8 mouse cellular contexts compared by ENCODE assay signal in the genomic region with DNA sequence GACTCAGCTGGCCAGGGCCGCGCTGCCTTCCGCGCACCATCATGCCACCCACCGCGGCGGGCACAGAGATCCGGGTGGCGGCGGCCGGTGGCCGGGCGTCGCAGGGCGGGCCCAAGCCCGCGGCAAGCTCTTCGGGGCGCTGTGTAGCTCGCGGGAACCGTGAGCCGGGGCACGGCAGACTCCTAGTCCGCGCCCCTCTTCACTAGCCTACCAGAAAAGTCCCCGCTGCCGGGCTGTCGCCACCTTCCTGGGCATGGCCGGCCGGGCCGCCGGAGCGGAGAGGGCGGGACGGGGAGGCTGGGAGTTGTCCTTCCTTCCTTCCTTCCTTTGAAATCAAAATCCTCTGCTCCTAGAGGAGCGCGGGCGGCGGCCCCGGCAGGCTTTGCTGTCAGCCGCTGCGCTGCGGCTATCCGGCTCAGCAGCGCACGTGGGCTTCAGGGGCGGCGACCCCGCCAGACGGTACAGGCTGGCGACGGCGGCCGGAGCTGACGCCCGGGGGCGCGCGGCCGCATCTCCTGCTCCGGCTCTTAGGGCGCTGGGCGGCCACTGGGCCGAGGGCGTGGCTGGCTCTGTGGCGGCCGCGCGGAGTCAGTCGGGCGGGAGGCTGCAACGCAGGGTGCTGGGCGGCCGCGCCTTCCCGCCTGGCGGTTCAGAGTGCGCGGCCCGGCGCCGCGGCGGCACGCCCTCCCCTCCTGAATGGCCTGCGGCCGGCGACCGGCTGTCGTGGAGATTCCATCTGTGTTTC. TPM values are rescaled to one million over a fixed set of nuclear protein-coding genes. Genes with fewer than 3 reads are reported as not detected.
DNase-seq lines count a peak whose midpoint lies in the region; ATAC-seq and TF ChIP-seq lines count a peak whose summit lies in the region.

No protein-coding gene starts in this region.

- POLR2A ChIA-PET in Patski (lab: Charles Lee) = interaction anchor here (0.6 kb wide), 1 partner anchor 268 kb away, joined by 3 read pairs; no protein-coding TSS in a partner anchor

- CTCF ChIA-PET in Patski (lab: Charles Lee) = interaction anchor here (1.0 kb wide), 1 partner anchor 188 kb away, joined by 3 read pairs; no protein-coding TSS in a partner anchor

- under 1% methylated on average over 61 of the region's 91 CpGs for WGBS in hindbrain, postnatal 0 days
- WGBS in limb, embryonic 10.5 days = under 1% methylated on average over 77 of the region's 91 CpGs
- 1% methylated on average over 58 of the region's 91 CpGs for WGBS in midbrain, embryonic 11.5 days

- in situ Hi-C loops in Patski (cut with MboI; ENCODE audit: low pct_unique_long_range_greater_than_20kb) = loop anchor here (10.0 kb wide), 2 partner anchors 209 to 319 kb away; no protein-coding TSS in a partner anchor

- peak overlapping the region; percentile 83 for H3K9ac ChIP-seq in hindbrain, postnatal 0 days (replicated peaks; ENCODE audit: low read length)
- H3K9ac ChIP-seq in midbrain, embryonic 11.5 days (ENCODE audit: low read length) = peak overlapping the region; percentile 87

- peak overlapping the region; percentile 72 for H3K4me2 ChIP-seq in hindbrain, postnatal 0 days (ENCODE audit: low read depth, low read length)
- H3K4me2 ChIP-seq in midbrain, embryonic 11.5 days = peak overlapping the region; percentile 96

- peak; percentile 81 for ATAC-seq in Patski
- peak; percentile 72 for ATAC-seq in hindbrain, postnatal 0 days
- peak; percentile 80 for ATAC-seq in midbrain, embryonic 11.5 days (ENCODE audit: low FRiP score)

- DNase-seq in Patski (ENCODE audit: low read depth, low spot score) = no peak
- peak; percentile 39 to 54 for DNase-seq in cerebellum, postnatal 4 days (ENCODE audit: low spot score in 2 of 2)
- DNase-seq in gastrocnemius, postnatal 10 days = peak; percentile 75
- peak; percentile 77 for DNase-seq in hindbrain, postnatal 0 days (ENCODE audit: low spot score)
- DNase-seq in limb, embryonic 10.5 days (ENCODE audit: low spot score) = peak; percentile 79
- DNase-seq in midbrain, embryonic 11.5 days (ENCODE audit: low spot score, missing footprints) = peak; percentile 95
- peak; percentile 48 to 54 for DNase-seq in right cerebral cortex, postnatal 36 days (ENCODE audit: low spot score in 2 of 2)
- peak; percentile 77 for DNase-seq in yolk sac, embryonic 10.5 days (ENCODE audit: low spot score)

- peaks cover 29% of the 10 kb centered on the region for H3K4me1 ChIP-seq in hindbrain, postnatal 0 days (ENCODE audit: insufficient read depth, low read length)
- H3K4me1 ChIP-seq in limb, embryonic 10.5 days = peaks cover 65% of the 10 kb centered on the region
- peaks cover 28% of the 10 kb centered on the region for H3K4me1 ChIP-seq in midbrain, embryonic 11.5 days (ENCODE audit: control insufficient read depth, insufficient read depth, low read length)

- peak overlapping the region; percentile 82 for H3K4me3 ChIP-seq in hindbrain, postnatal 0 days (ENCODE audit: low read length)
- H3K4me3 ChIP-seq in limb, embryonic 10.5 days = peak overlapping the region; percentile 92
- peak overlapping the region; percentile 70 for H3K4me3 ChIP-seq in midbrain, embryonic 11.5 days (ENCODE audit: low read depth, low read length)

- H3K27me3 ChIP-seq in Patski = no peaks in the 10 kb centered on the region
- no peaks in the 10 kb centered on the region for H3K27me3 ChIP-seq in hindbrain, postnatal 0 days (ENCODE audit: insufficient read depth, low read length)
- H3K27me3 ChIP-seq in limb, embryonic 10.5 days (ENCODE audit: low read depth, poor library complexity, severe bottlenecking) = no peaks in the 10 kb centered on the region
- no peaks in the 10 kb centered on the region for H3K27me3 ChIP-seq in midbrain, embryonic 11.5 days (ENCODE audit: control insufficient read depth, insufficient read depth, low read length)

- TF ChIP-seq CTCF in Patski (IDR thresholded peaks at IDR 0.05) = no peak
- no peak for TF ChIP-seq CTCF in hindbrain, postnatal 0 days (IDR thresholded peaks at IDR 0.05; ENCODE audit: low read depth)

- no peaks in the 10 kb centered on the region for H3K36me3 ChIP-seq in hindbrain, postnatal 0 days (ENCODE audit: insufficient read depth, low read length)
- H3K36me3 ChIP-seq in limb, embryonic 10.5 days = peaks cover 29% of the 10 kb centered on the region
- H3K36me3 ChIP-seq in midbrain, embryonic 11.5 days (ENCODE audit: control insufficient read depth, insufficient read depth, low read length) = peaks cover 4% of the 10 kb centered on the region

- no peaks in the 10 kb centered on the region for H3K9me3 ChIP-seq in hindbrain, postnatal 0 days (ENCODE audit: low read length)
- 0 out of 2 replicates have a peak, but pooled peaks cover 2% of the 10 kb centered on the region for H3K9me3 ChIP-seq in limb, embryonic 10.5 days (replicated peaks)
- H3K9me3 ChIP-seq in midbrain, embryonic 11.5 days (ENCODE audit: control insufficient read depth, low read length) = no peaks in the 10 kb centered on the region

- peak overlapping the region; percentile 94 for H3K27ac ChIP-seq in hindbrain, postnatal 0 days
- H3K27ac ChIP-seq in limb, embryonic 10.5 days = peak overlapping the region; percentile 98
- peak overlapping the region; percentile 94 for H3K27ac ChIP-seq in midbrain, embryonic 11.5 days (ENCODE audit: low read depth, low read length)

RNA-seq across cellular contexts. Expression of a gene that starts 0.7 kb away (rescaled TPM):
- 15.6 TPM for polyA plus RNA-seq in Patski (2021)
- 10 to 100 TPM in 1 of 2 experiments, 1 to 10 TPM in 1; 6.8 to 10.9 TPM for total RNA-seq in gastrocnemius, postnatal 10 days (2021)
- 54.0 and 65.7 TPM in 2 replicates for total RNA-seq in hindbrain, postnatal 0 days (2014; rRNA removed)
- polyA plus RNA-seq in hindbrain, postnatal 0 days (2015; fragmentation: Nextera tagmentation; extraction: Ambion mirVana) = 8.7 and 9.1 TPM in 2 replicates
- polyA plus RNA-seq in limb, embryonic 10.5 days (2016; fragmentation: Nextera tagmentation; extraction: Ambion mirVana) = 21.3 and 22.0 TPM in 2 replicates
- 13.1 and 16.8 TPM in 2 replicates for polyA plus RNA-seq in midbrain, embryonic 11.5 days (2014; fragmentation: Nextera tagmentation; extraction: Ambion mirVana)

RNA-seq across cellular contexts. Expression of a gene that starts 0.8 kb away (rescaled TPM):
- 156 TPM for polyA plus RNA-seq in Patski (2021)
- total RNA-seq in gastrocnemius, postnatal 10 days (2021) = 10 to 100 TPM; 43.4 to 54.3 TPM
- total RNA-seq in hindbrain, postnatal 0 days (2014; rRNA removed) = 20.4 and 24.4 TPM in 2 replicates
- 83.8 and 86.5 TPM in 2 replicates for polyA plus RNA-seq in hindbrain, postnatal 0 days (2015; fragmentation: Nextera tagmentation; extraction: Ambion mirVana)
- polyA plus RNA-seq in limb, embryonic 10.5 days (2016; fragmentation: Nextera tagmentation; extraction: Ambion mirVana) = 104 and 106 TPM in 2 replicates
- polyA plus RNA-seq in midbrain, embryonic 11.5 days (2014; fragmentation: Nextera tagmentation; extraction: Ambion mirVana) = 80.3 and 84.4 TPM in 2 replicates
